Mouse (Mus musculus) hindbrain, embryonic 12.5 days (tissue): ENCODE results near the gene Cstl1. TPM values are rescaled to one million over a fixed set of nuclear protein-coding genes. Genes with fewer than 3 reads are reported as not detected.

ENCODE experiments used
- ATAC-seq: fragments of 200-750 bp; cut with Nextera tagmentation; 2 replicates; pipeline ENCODE4 v1.8.0; 2017; ENCODE audit warnings: moderate TSS enrichment; ENCODE audit not compliant: low FRiP score
- H3K27ac ChIP-seq: fragments of 300-500 bp; sonication (generic); 2 replicates; pipeline ENCODE4 v1.5.1; 2016; ENCODE audit warnings: mild to moderate bottlenecking
- H3K27me3 ChIP-seq: fragments of 300-500 bp; sonication (generic); 2 replicates; pipeline ENCODE4 v1.6.1; 2016; ENCODE audit warnings: mild to moderate bottlenecking
- H3K36me3 ChIP-seq: fragments of 300-500 bp; sonication (generic); 2 replicates; pipeline ENCODE4 v1.6.1; 2016; ENCODE audit warnings: mild to moderate bottlenecking
- H3K4me1 ChIP-seq: fragments of 300-500 bp; sonication (generic); 2 replicates; pipeline ENCODE4 v1.6.1; 2016
- H3K4me2 ChIP-seq: fragments of 300-500 bp; sonication (generic); replicated peaks from 2 replicates; pipeline ENCODE4 v1.6.1; 2016; ENCODE audit warnings: mild to moderate bottlenecking
- H3K4me3 ChIP-seq: fragments of 300-500 bp; sonication (generic); 2 replicates; pipeline ENCODE4 v1.5.1; 2016; ENCODE audit warnings: mild to moderate bottlenecking
- H3K9ac ChIP-seq: fragments of 300-500 bp; sonication (generic); 2 replicates; pipeline ENCODE4 v1.6.1; 2016; ENCODE audit warnings: mild to moderate bottlenecking, moderate library complexity
- H3K9me3 ChIP-seq: fragments of 300-500 bp; sonication (generic); replicated peaks from 2 replicates; pipeline ENCODE4 v1.6.1; 2016; ENCODE audit warnings: mild to moderate bottlenecking
- WGBS: fragments of 180-500 bp; shearing (Covaris S2); methylation state at CpG from one replicate; pipeline ENCODE4 v1.1.7; 2016; 5-methylcytosine and 5-hydroxymethylcytosine counted together
- polyA plus RNA-seq: library from polyadenylated mRNA; unstranded; fragments of >200 nt; fragmentation: Nextera tagmentation; extraction: Ambion mirVana; gene quantifications from 2 replicates; pipeline ENCODE4 v1.2.1, GENCODE M21; 2016

The Cstl1 gene
- polyA plus RNA-seq = not detected in 2 replicates

GRCm38 (mm10) chr2:148750058-148750457 lies at the start of gene Cstl1:
Gene Cstl1 (plus strand): TSS chr2:148750358.
- H3K4me2 ChIP-seq = no peak within 1 kb of the TSS
- WGBS = 84% methylated on average over 1 of the region's 1 CpGs
- no peaks in the 10 kb centered on the region for H3K9me3 ChIP-seq
- H3K36me3 ChIP-seq = no peaks in the 10 kb centered on the region
- H3K9ac ChIP-seq = no peak within 1 kb of the TSS
- H3K27ac ChIP-seq = no peak within 1 kb of the TSS
- ATAC-seq = no peak
- no peaks in the 10 kb centered on the region; the same call in 1 of the 2 replicates for H3K27me3 ChIP-seq
- no peak within 1 kb of the TSS for H3K4me3 ChIP-seq
- no peaks in the 10 kb centered on the region for H3K4me1 ChIP-seq

- Histone ChIP-seq H3K4me2 (no peak overlapping the region), H3K27ac (no peak overlapping the region), H3K9ac (no peak overlapping the region), H3K9me3 (no peaks in the 10 kb centered on the region), H3K27me3 (no peaks in the 10 kb centered on the region), H3K4me3 (no peak overlapping the region), H3K36me3 (peaks cover 24% of the 10 kb centered on the region), H3K4me1 (no peaks in the 10 kb centered on the region; the same call in 1 of the 2 replicates)
- peak; percentile 63 for ATAC-seq
- 78% methylated on average over 15 of the region's 15 CpGs for WGBS
Observed at GRCm38 (mm10) chr2:148706409-148707201, 43.6 kb upstream of the Cstl1 start.

- Histone ChIP-seq H3K4me2 (no peak overlapping the region), H3K27ac (no peak overlapping the region), H3K9me3 (no peaks in the 10 kb centered on the region), H3K4me1 (no peaks in the 10 kb centered on the region; the same call in 1 of the 2 replicates), H3K4me3 (no peak overlapping the region), H3K9ac (no peak overlapping the region), H3K27me3 (no peaks in the 10 kb centered on the region), H3K36me3 (peaks cover 28% of the 10 kb centered on the region)
- 70% methylated on average over 6 of the region's 6 CpGs for WGBS
- ATAC-seq = peak; percentile 71
Observed at GRCm38 (mm10) chr2:148707202-148707530, 43.0 kb upstream of the Cstl1 start.

- no peaks in the 10 kb centered on the region for H3K27me3 ChIP-seq
- H3K4me2 ChIP-seq = no peak overlapping the region
- WGBS = 96% methylated on average over 3 of the region's 3 CpGs
- H3K9me3 ChIP-seq = no peaks in the 10 kb centered on the region
- H3K4me3 ChIP-seq = no peak overlapping the region
- no peak for ATAC-seq
- no peak overlapping the region for H3K9ac ChIP-seq
- H3K4me1 ChIP-seq = no peaks in the 10 kb centered on the region
- H3K27ac ChIP-seq = no peak overlapping the region
- peaks cover 25% of the 10 kb centered on the region for H3K36me3 ChIP-seq
Observed at GRCm38 (mm10) chr2:148712326-148712725, 37.8 kb upstream of the Cstl1 start.

- Histone ChIP-seq H3K4me1 (no peaks in the 10 kb centered on the region), H3K27ac (no peak overlapping the region), H3K27me3 (no peaks in the 10 kb centered on the region), H3K36me3 (0 out of 2 replicates have a peak, but pooled peaks cover 4% of the 10 kb centered on the region), H3K9me3 (no peaks in the 10 kb centered on the region), H3K9ac (no peak overlapping the region), H3K4me3 (no peak overlapping the region), H3K4me2 (no peak overlapping the region)
- no peak for ATAC-seq
- 80% methylated on average over 2 of the region's 2 CpGs for WGBS
Observed at GRCm38 (mm10) chr2:148717072-148717471, 33.1 kb upstream of the Cstl1 start.

GRCm38 (mm10) chr2:148719271-148719995 lies 30.7 kb upstream of the Cstl1 start:
- Histone ChIP-seq H3K9ac (no peak overlapping the region), H3K4me1 (no peaks in the 10 kb centered on the region), H3K9me3 (no peaks in the 10 kb centered on the region), H3K4me2 (no peak overlapping the region), H3K4me3 (no peak overlapping the region), H3K27me3 (no peaks in the 10 kb centered on the region), H3K27ac (no peak overlapping the region), H3K36me3 (no peaks in the 10 kb centered on the region)
- WGBS = 83% methylated on average over 2 of the region's 2 CpGs
- ATAC-seq = no peak

GRCm38 (mm10) chr2:148731614-148732326 lies 18.4 kb upstream of the Cstl1 start:
- peak overlapping the region; percentile 24; the same call in 1 of the 2 replicates for H3K27ac ChIP-seq
- H3K27me3 ChIP-seq = no peaks in the 10 kb centered on the region
- WGBS = 2% methylated on average over 35 of the region's 35 CpGs
- ATAC-seq = peak; percentile 86
- H3K9me3 ChIP-seq = 0 out of 2 replicates have a peak, but pooled peaks cover 8% of the 10 kb centered on the region
- peak overlapping the region; percentile 79 for H3K4me2 ChIP-seq
- peak overlapping the region; percentile 65 for H3K4me3 ChIP-seq
- H3K9ac ChIP-seq = peak overlapping the region; percentile 74
- H3K36me3 ChIP-seq = no peaks in the 10 kb centered on the region
- H3K4me1 ChIP-seq = peaks cover 11% of the 10 kb centered on the region; the same call in 1 of the 2 replicates

GRCm38 (mm10) chr2:148732327-148733000 lies 17.7 kb upstream of the Cstl1 start, which contains the start of gene Napb:
Gene Napb (minus strand): TSS chr2:148732467.
- peak within 1 kb of the TSS; percentile 24; the same call in 1 of the 2 replicates for H3K27ac ChIP-seq

GRCm38 (mm10) chr2:148743001-148743400 lies 7.2 kb upstream of the Cstl1 start:
- Histone ChIP-seq H3K27ac (no peak overlapping the region), H3K4me1 (no peaks in the 10 kb centered on the region), H3K9me3 (no peaks in the 10 kb centered on the region), H3K9ac (no peak overlapping the region), H3K27me3 (no peaks in the 10 kb centered on the region), H3K4me2 (no peak overlapping the region), H3K36me3 (no peaks in the 10 kb centered on the region), H3K4me3 (no peak overlapping the region)
- ATAC-seq = no peak
- 79% methylated on average over 3 of the region's 3 CpGs for WGBS

More at GRCm38 (mm10) chr2:148732327-148733000, 17.7 kb upstream of the Cstl1 start, which contains the start of gene Napb:
- Histone ChIP-seq H3K4me2 (peak within 1 kb of the TSS; percentile 79), H3K4me3 (peak within 1 kb of the TSS; percentile 65), H3K4me1 (peaks cover 11% of the 10 kb centered on the region; the same call in 1 of the 2 replicates), H3K9me3 (0 out of 2 replicates have a peak, but pooled peaks cover 8% of the 10 kb centered on the region), H3K27me3 (no peaks in the 10 kb centered on the region), H3K9ac (peak within 1 kb of the TSS; percentile 74), H3K36me3 (no peaks in the 10 kb centered on the region)
- ATAC-seq = peak; percentile 100
- WGBS = 4% methylated on average over 18 of the region's 18 CpGs

- no peak for ATAC-seq
- 88% methylated on average over 3 of the region's 3 CpGs for WGBS
- H3K4me3 ChIP-seq = no peak overlapping the region
Observed at GRCm38 (mm10) chr2:148743846-148744407, 6.2 kb upstream of the Cstl1 start.

More at GRCm38 (mm10) chr2:148743846-148744407, 6.2 kb upstream of the Cstl1 start:
- Histone ChIP-seq H3K27ac (no peak overlapping the region), H3K27me3 (no peaks in the 10 kb centered on the region), H3K4me2 (no peak overlapping the region), H3K36me3 (no peaks in the 10 kb centered on the region), H3K9me3 (no peaks in the 10 kb centered on the region), H3K9ac (no peak overlapping the region), H3K4me1 (no peaks in the 10 kb centered on the region)
